Mouse (Mus musculus) Muller cell, postnatal 12 days (primary cell): ENCODE measurements at regions not wholly inside any gene's neighbourhood (a gene's known extent, or its start where the extent isn't known, plus 50 kb on each side); places are given as distances from the start of the nearest gene placed in this dataset.

ENCODE experiments used
- DNase-seq: peaks from one replicate; pipeline ENCODE4 v3.0.0-alpha.2; 2015; ENCODE audit errors: inconsistent ontology term

DNA sequence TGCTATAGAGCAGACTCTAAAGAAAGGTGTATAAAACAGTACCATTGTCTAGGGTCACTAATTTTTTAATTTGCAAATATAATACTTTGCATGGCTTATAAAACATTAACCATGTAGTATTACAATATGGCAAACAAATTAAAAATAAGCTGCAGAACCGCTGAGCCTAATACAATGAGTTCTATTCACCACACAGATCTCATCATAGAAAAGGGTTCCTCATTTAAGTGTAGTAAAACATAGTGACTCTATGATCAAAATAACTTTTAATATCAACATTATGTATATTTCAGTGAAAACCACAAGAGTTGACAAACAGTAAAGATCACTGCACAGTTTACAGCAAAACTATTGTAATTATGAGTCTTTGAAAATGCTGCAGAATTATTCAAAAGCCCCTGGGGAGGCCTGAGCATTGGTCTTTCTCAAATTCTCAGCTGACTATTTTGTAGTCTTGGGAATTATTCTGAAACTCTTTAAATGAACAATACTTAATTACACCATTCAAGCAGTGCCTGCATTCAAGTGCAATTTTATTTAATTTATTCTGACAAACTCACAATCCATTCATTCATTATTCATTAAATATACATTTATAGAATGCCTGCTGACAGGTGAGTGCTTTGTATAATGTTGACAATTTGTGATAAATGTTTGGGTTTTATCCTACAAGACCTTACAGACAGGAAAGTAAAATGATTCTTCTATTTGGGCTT is 60.3 kb downstream of the Pcdh20 start:
- DNase-seq, result no peak

DNA sequence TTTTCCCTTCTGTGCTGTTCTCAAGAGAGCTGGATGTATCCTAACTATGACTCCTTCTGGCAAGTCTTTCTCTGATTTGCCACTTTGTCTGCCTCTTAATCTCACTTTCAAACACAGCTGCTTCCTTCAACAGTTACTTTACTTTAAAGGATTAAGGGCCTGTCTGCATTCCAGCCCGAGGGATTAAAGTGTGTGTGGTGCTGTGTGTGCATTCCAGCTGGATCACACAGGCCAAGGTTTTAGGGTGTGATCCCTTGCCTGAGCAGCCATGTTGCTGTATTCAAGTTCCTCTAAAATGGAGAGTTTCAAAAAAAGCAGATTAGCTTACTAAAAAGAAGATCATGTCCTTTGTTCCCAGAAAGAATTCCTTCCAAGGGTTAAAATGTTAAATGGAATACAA is 71.9 kb downstream of the Pcdh20 start:
- DNase-seq, result no peak

- DNase-seq, result no peak
Measured at GRCm38 (mm10) chr14:88397187-88397586, 74.0 kb downstream of the Pcdh20 start.

GRCm38 (mm10) chr14:88395016-88395415 is 76.2 kb downstream of the Pcdh20 start:
- DNase-seq, result peak; percentile 58

DNA sequence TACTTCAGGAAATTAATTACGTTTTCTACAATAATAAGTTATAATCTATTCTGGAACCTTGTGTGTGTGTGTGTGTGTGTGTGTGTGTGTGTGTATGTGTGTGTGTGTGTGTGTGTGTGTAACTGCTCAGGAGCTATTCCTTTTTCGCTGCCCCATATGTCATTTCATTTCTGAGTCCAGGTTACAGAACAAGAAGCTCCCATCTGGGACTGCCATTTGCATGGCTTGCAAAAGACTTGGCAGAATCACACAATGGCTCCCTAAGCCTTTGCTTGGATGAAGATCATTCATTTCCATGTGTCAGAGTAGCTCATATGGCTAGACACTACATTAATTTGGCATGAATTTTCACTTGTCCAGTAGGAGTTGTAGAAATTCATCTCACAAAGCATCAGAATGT is 86.6 kb downstream of the Pcdh20 start:
- DNase-seq, result no peak

GRCm38 (mm10) chr14:88347177-88347576 is 124.0 kb downstream of the Pcdh20 start:
- no peak for DNase-seq

- DNase-seq, result peak; percentile 51
Measured at GRCm38 (mm10) chr14:88337304-88337703, 133.9 kb downstream of the Pcdh20 start.

DNA sequence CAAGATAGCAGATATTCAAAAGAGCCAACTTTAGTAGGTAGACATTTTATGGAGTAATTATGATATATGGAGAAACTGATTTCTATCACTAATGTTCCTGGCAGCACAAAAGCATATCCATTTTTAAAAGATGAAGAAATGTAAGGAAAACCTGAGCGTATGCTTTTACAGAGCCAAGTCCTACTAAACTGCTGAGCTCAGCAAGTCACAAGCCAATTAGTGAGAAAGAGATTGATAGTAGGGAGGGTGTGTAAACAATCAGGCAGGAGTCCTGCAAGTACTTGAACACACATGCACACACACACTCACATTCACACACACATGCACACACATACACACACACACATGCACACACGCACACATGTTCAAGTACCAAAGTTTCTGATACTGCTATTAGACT is 140.6 kb downstream of the Pcdh20 start:
- DNase-seq, result no peak

DNA sequence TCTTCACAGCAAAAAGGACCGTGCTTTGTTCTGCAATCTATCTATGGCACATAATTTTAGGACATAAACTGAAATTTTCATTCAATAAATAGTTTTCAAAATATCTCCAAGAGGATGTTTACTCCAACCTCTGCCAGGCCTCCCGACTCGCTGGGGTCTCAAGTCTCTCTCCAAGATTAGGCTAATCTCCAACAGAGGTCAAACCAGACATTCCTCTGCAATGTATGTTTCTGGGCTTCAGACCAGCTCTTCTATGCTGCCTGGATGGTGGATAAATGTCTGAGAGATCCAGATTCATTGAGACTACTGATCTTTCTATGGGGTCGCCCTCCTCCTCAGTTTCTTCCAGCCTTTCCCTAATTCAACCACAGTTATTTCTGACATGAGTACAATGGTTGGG is 144.8 kb downstream of the Pcdh20 start:
- DNase-seq, result no peak

DNA sequence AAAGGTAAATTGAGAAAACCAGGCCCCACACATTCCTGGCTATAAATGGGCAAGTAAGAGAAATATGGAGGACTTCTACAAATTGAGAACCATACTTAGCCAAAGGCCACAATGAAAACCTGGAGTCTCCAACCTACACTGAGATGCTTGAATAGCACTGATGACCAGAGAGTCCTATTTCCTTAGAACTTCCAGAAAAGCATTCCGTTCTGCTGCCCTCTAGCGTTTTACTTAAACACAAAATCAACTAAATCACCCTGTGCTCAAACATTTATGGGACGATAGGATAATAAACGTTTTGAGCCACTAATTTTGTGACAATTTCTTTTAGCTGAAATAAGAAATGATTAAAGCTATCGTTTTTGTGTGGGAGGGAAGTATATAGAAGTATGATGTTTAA is 192.9 kb downstream of the Pcdh20 start:
- no peak for DNase-seq

- DNase-seq, result no peak
Measured at GRCm38 (mm10) chr14:88264771-88265170, 206.4 kb downstream of the Pcdh20 start.

- peak; percentile 33 for DNase-seq
Measured at GRCm38 (mm10) chr14:88259034-88259433, 212.2 kb downstream of the Pcdh20 start.

GRCm38 (mm10) chr14:88255131-88255530 is 216.1 kb downstream of the Pcdh20 start:
- DNase-seq, result peak; percentile 91
